Mouse (Mus musculus): ENCODE results near the gene Dpp6.
A peak's percentile ranks its signal among the peaks of the same experiment; 100 is the strongest.

Dpp6 gene

GRCm38 (mm10) chr5:26945169-26945920 lies 128.3 kb downstream of the Dpp6 start:
- DNase-seq (ENCODE audit: low spot score in 2 of 2): peak; percentile 29 to 64

- no peak for DNase-seq (ENCODE audit: low spot score in 2 of 2)
Observed at GRCm38 (mm10) chr5:26969941-26970590, 153.1 kb downstream of the Dpp6 start.

GRCm38 (mm10) chr5:26973166-26973565 lies 156.2 kb downstream of the Dpp6 start:
- DNase-seq (ENCODE audit: low spot score in 2 of 2): no peak

- no peak for DNase-seq (ENCODE audit: low spot score in 2 of 2)
Observed at GRCm38 (mm10) chr5:26979348-26979747, 162.3 kb downstream of the Dpp6 start.

GRCm38 (mm10) chr5:26979755-26980154 lies 162.8 kb downstream of the Dpp6 start:
- DNase-seq (ENCODE audit: low spot score in 2 of 2): no peak

DNA sequence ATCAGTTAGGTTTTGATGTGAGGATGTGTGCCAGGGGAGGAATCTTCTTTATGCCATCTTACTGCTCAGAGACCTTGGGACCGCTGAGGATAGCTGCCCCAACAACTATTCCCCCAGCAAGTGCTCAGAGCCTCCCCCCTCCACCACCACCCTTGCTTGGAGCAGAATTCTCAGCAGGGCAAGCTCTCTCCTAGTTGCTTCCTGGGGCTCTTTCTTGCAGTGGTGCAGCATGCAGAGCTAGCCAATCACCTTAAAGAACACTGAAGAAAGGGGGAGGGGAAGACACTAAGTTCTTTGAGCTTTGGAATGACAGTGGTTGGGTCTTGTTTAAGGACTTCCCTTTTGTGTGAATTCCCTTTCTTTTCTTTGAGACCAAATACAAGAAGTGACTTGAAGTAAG lies 168.1 kb downstream of the Dpp6 start:
- DNase-seq (ENCODE audit: low spot score in 2 of 2): no peak

- no peak for DNase-seq (ENCODE audit: low spot score in 2 of 2)
Observed at GRCm38 (mm10) chr5:26991587-26991986, 174.6 kb downstream of the Dpp6 start.

DNA sequence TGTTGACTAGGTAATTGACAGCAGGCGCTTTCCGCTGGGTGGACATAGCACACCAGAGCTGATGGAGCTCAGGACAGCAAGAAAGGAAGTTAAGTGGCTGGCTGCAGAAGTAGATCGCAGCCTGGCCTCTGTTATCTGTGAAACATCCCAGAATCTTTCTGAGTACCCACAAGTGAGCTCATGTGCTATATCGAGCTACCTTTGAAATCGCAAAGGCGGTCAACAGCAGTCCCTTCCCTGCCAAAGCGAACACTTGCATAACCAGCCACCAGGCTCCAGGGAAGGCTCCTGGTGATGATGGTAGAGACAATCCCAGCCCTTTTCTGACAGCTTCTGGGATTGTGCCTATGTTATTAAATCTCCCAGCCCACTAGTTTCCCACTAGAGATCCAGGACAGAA lies 186.5 kb downstream of the Dpp6 start:
- no peak for DNase-seq (ENCODE audit: low spot score in 2 of 2)

DNA sequence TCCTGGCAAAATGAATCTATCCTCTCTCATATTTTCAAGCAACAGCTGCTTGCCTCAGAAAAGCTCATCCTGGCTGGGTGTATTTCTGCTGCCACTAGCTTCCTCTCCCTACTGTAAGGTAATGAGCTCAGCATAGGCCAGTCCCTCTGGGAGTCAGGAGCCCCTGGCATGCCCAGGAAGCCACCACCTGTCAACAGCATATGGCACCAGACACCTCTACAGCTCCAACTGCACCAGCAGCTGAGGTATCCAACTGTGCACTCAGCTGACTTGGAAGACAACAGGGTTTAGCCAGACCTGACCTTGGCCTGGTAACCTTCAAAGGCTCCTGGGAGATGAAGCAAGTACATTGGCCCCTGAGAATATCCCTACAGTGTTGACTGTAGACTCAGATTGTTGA lies 192.2 kb downstream of the Dpp6 start:
- no peak for DNase-seq (ENCODE audit: low spot score in 2 of 2)

- no peak for DNase-seq (ENCODE audit: low spot score in 2 of 2)
Observed at GRCm38 (mm10) chr5:27010582-27010981, 193.6 kb downstream of the Dpp6 start.

DNA sequence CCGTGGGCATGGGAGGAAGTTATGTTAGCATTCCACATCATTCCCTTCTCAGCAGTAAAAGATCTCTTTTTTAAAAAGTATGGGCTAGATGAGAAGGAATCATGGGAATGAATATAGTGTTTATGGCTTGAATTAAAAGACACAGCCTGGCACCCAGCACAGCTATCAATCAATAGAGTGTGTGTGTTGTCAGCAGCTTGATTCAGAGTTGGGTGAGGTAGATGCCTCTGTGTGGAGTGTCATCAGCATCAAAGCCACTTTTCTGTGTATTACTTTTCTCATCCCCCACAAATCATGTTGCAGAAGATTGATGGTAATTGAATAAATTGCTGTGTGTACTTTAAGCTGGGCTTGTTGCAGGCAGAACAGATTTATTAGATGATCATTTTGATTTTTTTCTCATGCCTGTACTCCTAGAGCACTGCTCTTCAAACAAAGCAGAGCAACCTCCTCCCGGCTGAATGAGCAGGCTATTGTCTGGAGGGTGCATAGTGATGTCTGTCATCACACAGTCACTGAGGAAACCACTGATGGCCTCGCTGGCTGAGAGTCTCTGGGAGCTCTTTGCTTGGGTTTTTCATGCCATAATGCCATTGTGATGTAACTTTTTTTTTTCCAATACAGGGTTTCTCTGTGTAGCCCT lies 201.4 kb downstream of the Dpp6 start:
- no peak for DNase-seq (ENCODE audit: low spot score in 2 of 2)

DNA sequence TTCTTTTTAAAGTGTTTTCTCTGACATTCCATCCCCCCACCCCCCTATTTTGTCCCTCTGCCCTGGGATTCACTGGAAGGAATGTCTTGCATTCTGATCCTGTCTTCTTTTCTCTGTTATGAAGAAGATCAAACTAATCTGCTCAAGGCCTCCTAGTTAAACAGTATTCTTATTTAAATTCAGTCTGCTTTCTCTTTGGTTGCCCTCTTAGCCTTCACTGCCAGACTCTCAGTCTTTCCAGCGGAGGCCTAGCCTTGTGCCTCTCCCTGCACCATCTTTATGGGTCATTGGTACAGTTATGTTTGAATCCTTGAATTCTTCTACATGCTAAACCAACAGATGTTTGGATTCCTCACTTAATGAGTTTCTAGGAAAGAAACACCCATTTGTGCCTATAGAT lies 211.6 kb downstream of the Dpp6 start:
- no peak for DNase-seq (ENCODE audit: low spot score in 2 of 2)

DNA sequence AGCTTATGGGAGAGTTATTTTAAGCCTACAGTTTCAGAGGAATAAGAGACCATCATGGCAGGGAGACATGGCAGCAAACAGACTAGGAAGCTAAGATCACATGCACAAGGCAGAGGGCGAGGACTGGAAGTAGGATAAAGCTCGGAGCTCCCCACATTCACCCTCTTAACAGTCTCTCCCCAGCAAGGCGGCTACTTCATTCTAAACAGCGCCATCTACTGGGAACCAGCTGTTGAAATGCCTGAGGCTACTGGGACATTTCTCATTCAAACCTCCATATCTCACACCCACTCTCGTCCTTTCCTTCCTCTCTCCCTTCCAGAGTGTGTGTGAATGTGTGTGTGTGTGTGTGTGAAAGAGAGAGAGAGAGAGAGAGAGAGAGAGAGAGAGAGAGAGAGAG lies 212.8 kb downstream of the Dpp6 start:
- no peak for DNase-seq (ENCODE audit: low spot score in 2 of 2)

DNA sequence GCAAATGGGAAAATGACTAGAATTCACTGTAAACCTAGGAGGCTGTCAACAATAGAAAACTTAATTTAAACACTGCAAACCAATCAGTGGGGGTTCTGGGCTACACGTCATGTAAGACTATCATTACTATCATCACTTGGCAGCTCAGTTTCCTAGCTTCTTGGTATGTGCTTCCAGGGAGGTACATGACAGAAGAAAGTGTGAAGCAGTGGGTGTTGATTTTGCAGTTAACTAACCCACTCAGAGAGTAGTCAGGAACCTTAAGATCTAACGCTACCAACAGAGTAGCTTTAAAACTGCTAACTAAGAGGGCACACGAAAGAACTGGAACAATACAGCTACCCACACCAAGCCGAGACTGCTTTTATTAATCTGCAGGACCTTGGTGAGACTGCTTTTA lies 217.9 kb downstream of the Dpp6 start:
- no peak for DNase-seq (ENCODE audit: low spot score in 2 of 2)

DNA sequence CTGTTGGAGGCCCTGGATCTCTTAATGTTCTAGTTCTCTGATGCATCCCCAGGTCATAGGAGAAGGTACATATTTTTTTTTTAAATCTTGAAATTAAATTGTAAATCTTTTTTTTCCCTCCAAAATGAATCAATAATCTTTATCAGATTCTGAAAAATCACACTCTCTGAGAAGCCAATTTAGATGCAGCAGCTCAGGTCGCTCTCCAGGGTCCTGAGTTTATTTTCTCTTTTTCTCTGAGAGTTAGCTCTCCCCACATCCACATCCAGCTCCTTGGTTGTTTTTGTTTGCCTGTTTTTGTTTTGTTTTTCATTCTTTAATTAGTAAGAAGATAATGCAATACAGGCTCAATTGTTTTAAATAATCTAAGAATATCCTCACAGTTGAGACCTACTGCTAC lies 218.3 kb downstream of the Dpp6 start:
- DNase-seq (ENCODE audit: low spot score in 2 of 2): no peak

DNA sequence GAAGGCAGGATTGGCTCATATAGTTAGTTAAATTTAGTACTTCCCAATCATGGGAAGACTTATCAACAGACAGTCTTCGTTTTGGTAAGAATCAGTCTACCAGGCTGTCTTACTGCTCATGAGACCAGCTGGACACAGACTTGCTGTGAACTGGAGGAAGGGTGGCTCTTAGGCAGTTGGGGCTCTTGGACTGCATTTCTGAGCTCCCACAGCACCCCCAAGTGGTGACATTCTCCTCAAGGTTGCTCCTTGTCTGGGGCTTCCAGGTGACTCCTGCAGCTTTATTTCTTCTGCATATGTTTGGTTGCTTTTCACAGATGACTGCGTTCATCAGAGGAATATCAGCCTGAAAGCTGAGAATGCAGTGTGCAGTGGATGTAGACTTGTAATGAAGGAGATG lies 218.9 kb downstream of the Dpp6 start:
- peak; percentile 31 to 49 for DNase-seq (ENCODE audit: low spot score in 2 of 2)

- no peak for DNase-seq (ENCODE audit: low spot score in 2 of 2)
Observed at GRCm38 (mm10) chr5:27037796-27038195, 220.8 kb downstream of the Dpp6 start.

GRCm38 (mm10) chr5:27048167-27048566 lies 231.2 kb downstream of the Dpp6 start:
- peak; percentile 70 to 86 for DNase-seq (ENCODE audit: low spot score in 2 of 2)

GRCm38 (mm10) chr5:27048926-27049325 lies 231.9 kb downstream of the Dpp6 start:
- peak; percentile 20 to 28 for DNase-seq (ENCODE audit: low spot score in 2 of 2)

DNA sequence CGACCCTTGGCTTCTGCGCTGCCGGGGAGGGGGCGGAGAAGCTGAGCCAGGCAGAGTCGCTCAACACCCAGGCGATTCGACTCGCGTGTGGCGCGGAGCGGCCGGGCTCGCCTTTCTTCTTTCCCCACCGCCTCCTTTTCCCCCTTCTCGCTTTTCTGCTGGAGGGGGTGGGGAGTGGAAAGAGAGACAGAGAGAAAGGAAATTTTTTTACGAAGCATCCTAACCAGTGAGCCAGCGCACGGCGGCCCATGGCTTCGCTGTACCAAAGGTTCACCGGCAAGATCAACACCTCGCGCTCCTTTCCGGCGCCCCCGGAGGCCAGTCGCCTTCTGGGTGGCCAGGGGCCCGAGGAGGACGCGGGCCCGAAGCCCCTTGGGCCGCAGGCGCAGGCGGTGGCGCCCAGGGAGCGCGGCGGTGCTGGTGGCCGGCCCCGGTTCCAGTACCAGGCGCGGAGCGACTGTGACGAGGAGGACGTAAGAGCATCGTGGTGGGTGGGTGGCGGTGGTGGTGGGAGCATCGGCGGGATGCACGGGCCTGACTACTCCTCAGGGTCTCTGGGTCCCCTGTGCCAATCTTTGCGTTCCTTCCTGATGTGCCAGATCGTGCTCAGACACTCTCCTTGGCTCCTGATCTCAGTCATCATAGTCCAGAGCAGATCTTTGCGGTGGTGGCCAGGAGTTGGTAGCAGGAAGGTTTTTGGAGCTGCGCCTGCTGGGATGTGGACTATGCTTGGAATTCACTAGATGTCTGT lies 232.5 kb downstream of the Dpp6 start:
- DNase-seq (ENCODE audit: low spot score in 2 of 2): peak; percentile 45 to 58

- no peak for DNase-seq (ENCODE audit: low spot score in 2 of 2)
Observed at GRCm38 (mm10) chr5:27051250-27051649, 234.2 kb downstream of the Dpp6 start.

GRCm38 (mm10) chr5:27052441-27052840 lies 235.4 kb downstream of the Dpp6 start:
- no peak for DNase-seq (ENCODE audit: low spot score in 2 of 2)

Measured in frontal cortex, postnatal 36 days (tissue).